Mouse (Mus musculus) spleen, adult 2 months (tissue): ENCODE data around the gene Mfsd4a.

Experiments used
- CTCF ChIP-seq: fragments of 200-500 bp; IDR thresholded peaks from 2 replicates; pipeline ENCODE4 v1.5.1; 2011; ENCODE audit warnings: mild to moderate bottlenecking, inconsistent platforms; ENCODE audit not compliant: insufficient read depth, insufficient read length, insufficient replicate concordance; ENCODE audit errors: extremely low read depth
- POLR2A ChIP-seq: fragments of 200-500 bp; IDR thresholded peaks from 2 replicates; pipeline ENCODE4 v1.6.1; 2011; ENCODE audit warnings: low read depth, low read length, inconsistent platforms

- TF ChIP-seq CTCF (no peak), POLR2A (no peak)
These were observed 10.6 kb upstream of the Mfsd4a start for GRCm38 (mm10) chr1:132078413-132078812.
